Mouse (Mus musculus): Measurements from ENCODE around the gene Lpcat3. TPM values are rescaled to one million over a fixed set of nuclear protein-coding genes. Genes with fewer than 3 reads are reported as not detected.
A peak's percentile ranks its signal among the peaks of the same experiment; 100 is the strongest.

The Lpcat3 gene
- polyA plus RNA-seq, 1 experiment from 2014 or later = 39.6 TPM

GRCm38 (mm10) chr6:124732476-124733370 lies 69.9 kb downstream of the Lpcat3 start:
- Histone ChIP-seq H3K27ac (no peak overlapping the region), H3K4me2 (replicated peaks) (no peak overlapping the region), H3K4me1 (replicated peaks) (no peaks in the 10 kb centered on the region), H3K9ac (replicated peaks) (0 out of 2 replicates have a peak overlapping the region, but pooled peaks have one; percentile 23), H3K27me3 (peaks cover 3% of the 10 kb centered on the region; the same call in 1 of the 2 replicates), H3K4me3 (replicated peaks) (no peak overlapping the region), H3K36me3 (no peaks in the 10 kb centered on the region), H3K9me3 (no peaks in the 10 kb centered on the region)
- WGBS = 58% methylated on average over 19 of the region's 19 CpGs
- no peak for ATAC-seq

- ATAC-seq = no peak
- Histone ChIP-seq H3K27me3 (peaks cover 3% of the 10 kb centered on the region; the same call in 1 of the 2 replicates), H3K4me1 (replicated peaks) (peaks cover 13% of the 10 kb centered on the region), H3K9me3 (no peaks in the 10 kb centered on the region), H3K4me2 (replicated peaks) (no peak overlapping the region), H3K27ac (no peak overlapping the region), H3K36me3 (peaks cover 7% of the 10 kb centered on the region), H3K9ac (replicated peaks) (no peak overlapping the region), H3K4me3 (replicated peaks) (no peak overlapping the region)
- 93% methylated on average over 3 of the region's 3 CpGs for WGBS
Measured at GRCm38 (mm10) chr6:124734417-124734816, 71.6 kb downstream of the Lpcat3 start.

GRCm38 (mm10) chr6:124737040-124737439 lies 74.2 kb downstream of the Lpcat3 start:
- ATAC-seq = no peak
- Histone ChIP-seq H3K9ac (replicated peaks) (no peak overlapping the region), H3K9me3 (no peaks in the 10 kb centered on the region), H3K27ac (no peak overlapping the region), H3K36me3 (peaks cover 7% of the 10 kb centered on the region), H3K4me2 (replicated peaks) (no peak overlapping the region), H3K4me3 (replicated peaks) (no peak overlapping the region), H3K4me1 (replicated peaks) (peaks cover 28% of the 10 kb centered on the region), H3K27me3 (no peaks in the 10 kb centered on the region)
- WGBS = 92% methylated on average over 11 of the region's 11 CpGs

GRCm38 (mm10) chr6:124738511-124739023 lies 75.7 kb downstream of the Lpcat3 start, which contains the start of gene Ptpn6:
Gene Ptpn6 (minus strand): TSS chr6:124738714.
- H3K9me3 ChIP-seq = no peaks in the 10 kb centered on the region
- peak within 1 kb of the TSS; percentile 100 for H3K27ac ChIP-seq
- ATAC-seq = no peak
- peak within 1 kb of the TSS; percentile 41; the same call in 1 of the 2 replicates for H3K9ac ChIP-seq (replicated peaks)
- H3K27me3 ChIP-seq = no peaks in the 10 kb centered on the region
- H3K4me1 ChIP-seq (replicated peaks) = peaks cover 29% of the 10 kb centered on the region
- peaks cover 18% of the 10 kb centered on the region for H3K36me3 ChIP-seq
- WGBS = 28% methylated on average over 15 of the region's 15 CpGs
- H3K4me2 ChIP-seq (replicated peaks) = peak within 1 kb of the TSS; percentile 78; the same call in 1 of the 2 replicates
- no peak within 1 kb of the TSS for H3K4me3 ChIP-seq (replicated peaks)

- no peaks in the 10 kb centered on the region for H3K27me3 ChIP-seq
- peak overlapping the region; percentile 78 for H3K4me2 ChIP-seq (replicated peaks)
- H3K27ac ChIP-seq = peak overlapping the region; percentile 100
- H3K4me1 ChIP-seq (replicated peaks) = peaks cover 29% of the 10 kb centered on the region
- 91% methylated on average over 10 of the region's 10 CpGs for WGBS
- no peaks in the 10 kb centered on the region for H3K9me3 ChIP-seq
- peaks cover 25% of the 10 kb centered on the region for H3K36me3 ChIP-seq
- no peak for ATAC-seq
- peak overlapping the region; percentile 41; the same call in 1 of the 2 replicates for H3K9ac ChIP-seq (replicated peaks)
- H3K4me3 ChIP-seq (replicated peaks) = no peak overlapping the region; the same call in 1 of the 2 replicates
Measured at GRCm38 (mm10) chr6:124739231-124739796, 76.5 kb downstream of the Lpcat3 start.

- Histone ChIP-seq H3K27me3 (no peaks in the 10 kb centered on the region), H3K27ac (peak overlapping the region; percentile 100), H3K4me3 (replicated peaks) (peak overlapping the region; percentile 67), H3K36me3 (peaks cover 32% of the 10 kb centered on the region), H3K4me1 (replicated peaks) (peaks cover 35% of the 10 kb centered on the region), H3K4me2 (replicated peaks) (peak overlapping the region; percentile 78), H3K9ac (replicated peaks) (peak overlapping the region; percentile 97), H3K9me3 (no peaks in the 10 kb centered on the region)
- WGBS = under 1% methylated on average over 29 of the region's 29 CpGs
- ATAC-seq = peak; percentile 38
Measured at GRCm38 (mm10) chr6:124740211-124740887, 77.5 kb downstream of the Lpcat3 start.

GRCm38 (mm10) chr6:124740888-124741761 lies 78.3 kb downstream of the Lpcat3 start, which contains the start of gene Grcc10:
Gene Grcc10 (minus strand): TSS chr6:124741374.
- peak within 1 kb of the TSS; percentile 67 for H3K4me3 ChIP-seq (replicated peaks)
- H3K36me3 ChIP-seq = peaks cover 32% of the 10 kb centered on the region
- H3K4me2 ChIP-seq (replicated peaks) = peak within 1 kb of the TSS; percentile 78
- ATAC-seq = peak; percentile 79
- H3K27me3 ChIP-seq = no peaks in the 10 kb centered on the region
- H3K27ac ChIP-seq = peak within 1 kb of the TSS; percentile 100
- H3K9ac ChIP-seq (replicated peaks) = peak within 1 kb of the TSS; percentile 97
- no peaks in the 10 kb centered on the region for H3K9me3 ChIP-seq
- H3K4me1 ChIP-seq (replicated peaks) = peaks cover 40% of the 10 kb centered on the region
- WGBS = under 1% methylated on average over 41 of the region's 41 CpGs

GRCm38 (mm10) chr6:124741842-124742241 lies 79.0 kb downstream of the Lpcat3 start:
- Histone ChIP-seq H3K4me3 (replicated peaks) (peak overlapping the region; percentile 67), H3K27me3 (no peaks in the 10 kb centered on the region), H3K9me3 (no peaks in the 10 kb centered on the region), H3K27ac (peak overlapping the region; percentile 100), H3K9ac (replicated peaks) (peak overlapping the region; percentile 97), H3K4me2 (replicated peaks) (peak overlapping the region; percentile 78), H3K4me1 (replicated peaks) (peaks cover 47% of the 10 kb centered on the region), H3K36me3 (peaks cover 36% of the 10 kb centered on the region)
- ATAC-seq = no peak
- 70% methylated on average over 3 of the region's 3 CpGs for WGBS

- Histone ChIP-seq H3K4me2 (replicated peaks) (no peak overlapping the region), H3K9me3 (no peaks in the 10 kb centered on the region), H3K4me3 (replicated peaks) (no peak overlapping the region), H3K9ac (replicated peaks) (peak overlapping the region; percentile 33; the same call in 1 of the 2 replicates), H3K4me1 (replicated peaks) (peaks cover 51% of the 10 kb centered on the region), H3K36me3 (peaks cover 47% of the 10 kb centered on the region), H3K27me3 (no peaks in the 10 kb centered on the region), H3K27ac (no peak overlapping the region)
- 93% methylated on average over 15 of the region's 15 CpGs for WGBS
- ATAC-seq = no peak
Measured at GRCm38 (mm10) chr6:124742839-124743514, 80.2 kb downstream of the Lpcat3 start.

- H3K27ac ChIP-seq = no peak overlapping the region
- H3K9ac ChIP-seq (replicated peaks) = no peak overlapping the region
- peaks cover 45% of the 10 kb centered on the region for H3K4me1 ChIP-seq (replicated peaks)
- H3K4me3 ChIP-seq (replicated peaks) = no peak overlapping the region
- H3K9me3 ChIP-seq = no peaks in the 10 kb centered on the region
- H3K27me3 ChIP-seq = no peaks in the 10 kb centered on the region
- 93% methylated on average over 8 of the region's 8 CpGs for WGBS
- H3K4me2 ChIP-seq (replicated peaks) = no peak overlapping the region
- H3K36me3 ChIP-seq = peaks cover 54% of the 10 kb centered on the region
- no peak for ATAC-seq
Measured at GRCm38 (mm10) chr6:124743647-124744046, 80.8 kb downstream of the Lpcat3 start.
